Mouse (Mus musculus): ENCODE measurements at regions not wholly inside any gene's neighbourhood (a gene's known extent, or its start where the extent isn't known, plus 50 kb on each side); places are given as distances from the start of the nearest gene placed in this dataset.

GRCm38 (mm10) chr13:70127310-70127709, 325.1 kb downstream of the Med10 start:
- DNase-seq (ENCODE audit: low spot score): no peak

GRCm38 (mm10) chr13:70134544-70134943, 332.3 kb downstream of the Med10 start:
- DNase-seq (ENCODE audit: low spot score): no peak

DNA sequence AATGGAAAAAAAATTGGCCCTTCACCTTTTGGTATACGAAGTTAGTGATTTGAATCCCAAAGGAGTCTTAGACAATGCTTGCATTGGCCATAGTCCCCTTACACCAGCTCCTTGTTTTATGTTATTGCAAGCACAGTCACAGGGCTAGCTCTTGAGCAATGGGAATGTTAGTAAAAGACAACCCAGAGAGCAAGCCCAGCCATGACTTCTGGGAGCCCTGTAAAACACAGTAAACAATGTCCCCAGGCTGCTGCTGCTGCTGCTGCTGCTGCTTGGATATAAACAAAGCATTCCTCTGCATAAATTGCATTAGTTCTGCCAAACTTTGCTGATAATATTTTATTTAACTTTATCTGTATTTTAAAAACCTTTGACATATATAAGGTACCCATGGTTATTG, 334.0 kb downstream of the Med10 start:
- no peak for DNase-seq (ENCODE audit: low spot score)

DNA sequence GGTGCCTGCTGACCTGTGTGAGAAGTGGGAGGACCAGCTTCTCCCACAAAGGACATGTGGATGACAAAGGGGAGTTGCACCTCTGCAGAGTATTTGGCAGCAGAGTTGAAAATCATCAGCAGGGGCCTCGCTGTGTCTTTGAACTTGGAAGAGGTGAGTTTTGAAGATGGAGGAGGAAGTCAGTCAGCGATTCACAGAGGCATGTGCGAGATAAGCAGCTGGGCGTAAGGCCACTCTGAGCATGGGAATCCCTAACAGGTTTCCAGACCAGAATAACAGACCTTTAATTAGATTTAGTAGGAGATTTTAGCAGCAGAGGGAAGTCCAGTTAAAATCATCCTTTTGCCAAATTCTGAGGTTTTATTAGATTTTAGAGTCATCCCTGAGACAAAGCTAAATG, 342.3 kb downstream of the Med10 start:
- no peak for DNase-seq (ENCODE audit: low spot score)

DNA sequence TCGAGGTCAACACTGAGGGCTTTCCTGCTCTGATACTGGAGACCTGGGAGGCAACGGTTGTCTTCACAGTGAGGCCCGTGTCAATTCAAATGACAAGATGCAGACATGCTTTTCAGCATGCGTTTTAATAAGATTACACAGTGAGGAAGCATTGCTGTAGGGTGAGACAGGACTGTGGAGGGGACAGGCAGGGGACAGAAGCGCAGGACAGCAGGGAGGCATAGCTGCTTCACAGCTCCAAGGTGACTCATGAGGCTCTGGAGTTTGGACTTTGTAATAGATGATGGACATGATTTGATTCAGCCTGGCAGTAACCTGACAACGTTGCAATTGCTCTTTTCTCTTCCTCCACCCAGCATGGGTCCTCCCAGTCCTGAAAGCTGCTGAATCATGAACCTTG, 343.3 kb downstream of the Med10 start:
- no peak for DNase-seq (ENCODE audit: low spot score)

DNA sequence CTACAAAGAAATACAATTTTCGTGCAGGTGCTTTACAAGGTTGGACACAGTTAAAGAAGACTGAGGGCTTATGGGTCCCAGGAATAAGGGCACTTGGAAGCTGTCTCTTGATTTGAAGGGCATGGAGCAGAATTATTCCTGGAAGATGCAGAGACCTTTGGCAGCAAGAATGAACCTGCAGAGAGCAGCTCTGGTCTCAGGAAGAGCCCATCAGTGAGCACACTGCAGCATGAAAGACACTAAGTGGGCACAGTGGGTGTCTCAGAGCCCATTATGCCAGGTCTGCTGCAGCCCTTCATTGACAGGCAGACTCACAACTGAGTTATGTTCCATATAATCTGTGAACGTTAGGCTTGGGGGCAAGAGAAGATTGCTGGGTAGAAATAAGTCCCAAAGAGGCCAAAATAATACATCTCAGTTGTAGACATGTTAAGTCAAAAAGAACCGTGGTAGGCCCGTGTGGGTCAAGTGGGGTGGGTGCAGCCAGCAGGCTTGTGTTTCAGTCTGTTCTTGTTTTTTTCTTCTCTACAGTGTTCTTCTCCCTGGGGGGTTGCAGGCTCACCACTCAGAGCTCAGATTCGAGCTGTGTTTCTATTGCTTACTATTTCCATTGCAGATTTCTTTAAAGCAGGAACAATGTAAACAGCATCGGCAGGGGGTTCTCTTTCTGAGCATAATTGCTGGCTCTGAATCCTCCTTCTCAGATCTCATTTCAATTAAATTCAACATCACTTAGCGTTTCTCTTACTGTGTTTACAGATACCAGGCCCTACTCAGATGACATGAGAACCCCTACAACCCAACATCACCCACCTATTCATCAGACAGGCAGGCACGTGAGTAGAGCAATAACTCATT, 347.1 kb downstream of the Med10 start:
- DNase-seq (ENCODE audit: low spot score): no peak

DNA sequence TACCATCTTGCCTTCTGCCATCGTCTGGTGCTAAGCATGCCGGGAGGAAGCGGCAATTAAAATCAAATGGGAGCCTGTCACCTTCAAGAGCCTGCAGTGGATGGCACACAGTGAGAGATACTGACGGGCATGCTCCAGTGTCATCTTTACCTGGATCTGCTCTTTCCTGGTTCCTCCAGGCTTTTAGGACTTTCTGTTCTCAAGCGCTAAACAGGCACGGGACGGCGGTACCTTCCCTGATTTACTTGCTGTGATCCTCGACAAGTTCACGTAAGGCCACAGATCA, 347.6 kb downstream of the Med10 start:
- DNase-seq (ENCODE audit: low spot score): no peak

GRCm38 (mm10) chr13:70153062-70153461, 350.9 kb downstream of the Med10 start:
- no peak for DNase-seq (ENCODE audit: low spot score)

GRCm38 (mm10) chr13:70155596-70155995, 353.4 kb downstream of the Med10 start:
- DNase-seq (ENCODE audit: low spot score): no peak

GRCm38 (mm10) chr13:70156975-70157588, 354.9 kb downstream of the Med10 start:
- no peak for DNase-seq (ENCODE audit: low spot score)

DNA sequence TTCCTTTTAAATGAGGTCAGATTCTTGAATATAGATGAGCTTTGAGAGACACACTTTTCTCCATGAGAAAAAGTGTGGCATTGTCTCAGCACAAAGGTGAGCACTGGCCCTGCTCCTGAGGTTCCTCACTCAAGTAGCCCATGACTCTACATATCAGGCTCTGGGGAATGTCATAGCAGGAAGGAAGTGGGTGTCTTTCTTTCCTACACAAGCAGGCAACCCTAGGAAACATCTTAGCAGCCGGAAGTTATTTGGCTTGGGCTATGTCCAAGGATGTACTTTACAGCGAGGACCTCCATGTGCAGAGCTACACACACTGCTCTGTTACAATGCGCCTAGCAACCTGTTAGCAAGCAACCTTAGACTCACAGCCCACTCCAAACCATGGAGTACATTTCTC, 356.9 kb downstream of the Med10 start:
- no peak for DNase-seq (ENCODE audit: low spot score)

DNA sequence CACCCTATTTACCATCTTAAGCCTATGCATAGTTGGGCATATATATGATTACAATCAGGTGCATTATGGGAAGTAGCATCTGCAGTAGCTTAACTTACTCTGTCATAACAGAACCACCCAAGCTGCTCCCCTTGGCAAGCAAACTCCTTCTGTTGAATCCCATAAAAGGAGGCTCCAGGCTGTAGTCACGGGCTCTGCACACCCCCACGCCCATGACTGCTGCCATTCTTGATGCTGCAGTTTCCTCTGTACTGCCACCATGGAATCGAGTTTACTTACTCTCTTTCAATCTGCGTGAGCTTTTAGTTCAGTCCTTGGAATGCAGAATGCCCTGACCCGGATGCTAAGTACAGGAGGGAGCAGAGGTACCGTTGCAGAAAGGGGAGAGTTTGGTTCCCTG, 357.4 kb downstream of the Med10 start:
- no peak for DNase-seq (ENCODE audit: low spot score)

GRCm38 (mm10) chr13:70162115-70162514, 359.9 kb downstream of the Med10 start:
- no peak for DNase-seq (ENCODE audit: low spot score)

DNA sequence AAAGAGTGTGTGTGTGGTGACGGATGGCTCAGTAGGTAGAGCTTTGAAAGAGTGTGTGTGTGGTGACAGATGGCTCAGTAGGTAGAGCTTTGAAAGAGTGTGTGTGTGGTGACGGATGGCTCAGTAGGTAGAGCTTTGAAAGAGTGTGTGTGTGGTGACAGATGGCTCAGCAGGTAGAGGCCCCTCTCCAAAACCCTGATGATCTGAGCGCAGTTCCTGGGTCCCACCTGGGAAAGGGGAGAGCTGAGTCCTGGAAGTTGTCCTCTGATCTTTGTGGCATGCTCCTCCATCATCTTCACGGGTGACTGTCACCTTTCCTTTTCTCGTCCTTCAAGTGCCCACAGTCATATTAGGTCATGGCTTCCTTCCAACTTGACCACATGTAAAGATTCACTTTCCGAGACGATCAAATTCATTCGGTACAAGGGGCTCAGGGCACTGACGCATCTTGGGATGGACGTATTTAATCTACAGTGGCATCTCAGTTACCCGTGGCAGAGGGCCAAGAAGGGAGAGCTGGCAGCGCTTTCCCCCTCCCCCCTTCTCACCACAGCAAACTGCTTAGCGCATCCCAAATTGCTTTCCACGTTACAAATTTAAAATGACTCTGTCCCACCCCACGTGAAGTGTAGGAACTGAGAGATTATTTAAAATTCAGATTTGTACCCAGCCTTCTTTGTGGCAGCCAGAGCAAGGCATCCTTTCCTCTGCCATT, 363.5 kb downstream of the Med10 start:
- no peak for DNase-seq (ENCODE audit: low spot score)

DNA sequence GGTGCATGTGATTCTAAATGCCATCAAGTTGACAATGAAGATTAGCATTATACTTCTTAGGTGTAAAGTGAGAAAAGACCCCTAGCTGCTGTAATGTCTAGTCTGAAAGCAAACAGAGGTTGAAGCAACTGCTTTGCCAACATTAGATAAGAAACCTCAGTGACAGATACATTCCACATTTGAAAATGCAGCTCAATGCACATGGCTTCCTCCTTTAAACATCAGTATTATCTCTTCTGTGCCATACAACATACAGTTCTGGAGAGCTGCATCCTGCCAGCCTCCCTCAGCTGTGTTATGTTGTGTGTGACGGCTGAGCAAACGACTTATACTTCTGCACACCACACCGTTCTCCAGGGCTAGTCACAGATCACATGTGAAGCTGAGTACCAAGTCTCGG, 365.6 kb downstream of the Med10 start:
- no peak for DNase-seq (ENCODE audit: low spot score)

- no peak for DNase-seq (ENCODE audit: low spot score)
Measured at GRCm38 (mm10) chr13:70168906-70169305, 366.7 kb downstream of the Med10 start.

DNA sequence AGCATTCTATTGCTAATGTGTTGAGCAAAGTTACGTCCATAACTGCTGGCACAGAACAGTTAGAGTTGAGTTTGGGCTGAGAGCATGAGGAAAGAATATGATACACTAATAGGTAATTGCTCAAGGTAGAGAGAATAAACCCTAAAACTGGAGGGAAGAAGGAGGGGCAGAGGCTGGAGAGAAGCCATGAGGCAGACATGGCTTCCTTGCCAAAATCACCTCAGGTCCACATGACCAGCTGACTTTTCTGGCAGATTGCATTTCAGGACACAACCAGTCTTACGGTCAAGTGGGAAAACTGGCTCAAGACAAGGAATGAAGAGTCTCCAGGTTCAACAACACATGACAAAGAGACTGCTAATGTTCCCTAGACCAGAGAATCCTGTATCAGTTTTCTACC, 374.9 kb downstream of the Med10 start:
- no peak for DNase-seq (ENCODE audit: low spot score)

DNA sequence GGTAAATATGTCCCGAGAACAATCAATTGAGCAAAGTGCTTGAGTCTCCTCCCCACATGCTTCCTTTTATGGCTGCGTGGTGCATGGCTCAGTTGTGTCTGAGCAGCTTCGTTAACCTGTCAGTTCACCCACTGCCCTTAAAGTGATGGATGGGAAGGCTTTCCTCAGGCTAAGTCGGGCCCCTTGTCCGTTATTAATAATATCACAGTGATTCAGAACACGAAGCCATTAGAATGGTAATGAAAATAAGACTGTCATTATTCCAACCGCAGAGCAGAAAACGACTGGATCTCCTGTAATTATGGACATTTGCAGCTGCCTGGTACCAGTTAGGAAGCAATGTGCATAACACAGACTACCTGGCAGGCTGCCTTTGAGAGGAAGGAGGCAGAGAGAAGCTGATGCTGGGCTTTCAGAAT, 375.9 kb downstream of the Med10 start:
- DNase-seq (ENCODE audit: low spot score): no peak

GRCm38 (mm10) chr13:70190978-70191377, 388.8 kb downstream of the Med10 start:
- no peak for DNase-seq (ENCODE audit: low spot score)

DNA sequence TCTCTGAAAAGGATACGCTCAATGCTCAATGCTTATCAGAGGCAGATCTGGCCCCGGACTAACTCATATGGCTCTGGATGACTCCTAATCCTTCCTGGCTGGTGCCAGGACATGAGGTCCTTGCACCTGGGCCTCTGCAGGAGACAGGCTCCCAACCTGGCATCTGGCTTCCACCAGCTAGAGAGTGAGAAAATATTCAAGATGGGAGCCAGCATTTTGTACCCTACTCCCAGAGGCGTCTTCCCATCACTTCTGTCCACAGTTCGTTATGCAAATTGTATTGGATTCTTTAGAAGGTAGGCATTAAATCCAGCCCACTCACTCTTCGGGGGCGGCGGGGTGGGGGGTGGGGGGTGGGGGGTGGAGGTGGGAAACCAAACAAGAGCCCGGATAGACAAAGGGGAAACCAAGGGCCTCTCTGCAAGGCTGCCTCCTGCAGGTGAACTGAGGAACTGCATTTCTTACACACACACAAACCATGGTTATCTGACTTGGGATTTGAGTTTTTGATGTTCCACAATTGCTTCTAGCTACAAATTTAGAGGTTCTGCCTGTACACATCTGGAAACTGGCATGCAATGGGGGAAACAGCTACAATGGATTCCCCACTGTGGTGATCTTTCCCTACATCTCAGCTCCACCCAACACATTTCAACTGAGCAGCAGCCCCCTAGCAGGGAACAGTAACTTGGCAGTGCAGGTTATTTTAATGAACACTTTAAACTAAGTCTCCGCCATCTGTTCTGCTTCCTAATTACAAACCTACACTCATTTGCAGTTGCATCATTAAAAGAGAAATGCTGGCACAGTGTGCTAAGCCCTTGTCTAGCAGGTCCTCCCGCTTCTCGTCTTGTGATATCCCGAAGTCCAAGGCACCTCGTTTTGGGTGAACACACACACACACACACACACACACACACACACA, 390.2 kb downstream of the Med10 start:
- no peak for DNase-seq (ENCODE audit: low spot score)

- no peak for DNase-seq (ENCODE audit: low spot score)
Measured at GRCm38 (mm10) chr13:70193270-70193669, 391.1 kb downstream of the Med10 start.

- no peak for DNase-seq (ENCODE audit: low spot score)
Measured at GRCm38 (mm10) chr13:70195854-70196253, 393.7 kb downstream of the Med10 start.
